Mouse (Mus musculus): ENCODE measurements around the gene Adap2.

DNA sequence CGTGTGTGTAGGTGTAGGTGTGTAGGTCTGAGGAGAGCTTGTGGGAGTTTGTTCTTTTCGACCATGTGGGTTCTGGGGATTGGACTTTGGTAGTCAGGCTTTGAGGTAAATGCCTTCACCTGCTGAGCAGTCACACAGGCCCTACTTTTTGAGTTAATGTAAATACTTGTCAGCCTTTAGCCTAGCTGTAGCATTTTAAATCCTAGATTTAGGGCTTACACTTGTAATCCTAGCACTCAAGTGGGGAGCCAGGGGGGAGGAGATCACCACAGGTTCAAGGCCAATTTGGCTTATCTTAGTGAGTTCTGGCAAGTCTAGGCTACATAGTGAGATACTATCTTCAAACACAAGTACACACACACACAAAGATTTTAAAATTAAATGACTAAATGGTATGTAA is 58.4 kb downstream of the Adap2 start:
- TF ChIP-seq CTCF (IDR thresholded peaks at IDR 0.05; ENCODE audit: extremely low read depth, insufficient read length, insufficient replicate concordance, low read depth, low read length) (no peak), POLR2A (IDR thresholded peaks at IDR 0.05; ENCODE audit: low read depth, low read length) (no peak)

Measured in small intestine, adult 2 months (tissue).